Mouse (Mus musculus) cerebellum, adult 8-10 months (tissue): ENCODE measurements around the gene C2cd3.

ENCODE experiments used
- DNase-seq: peaks from one replicate; pipeline ENCODE4 v3.0.0; 2022

The C2cd3 gene

DNA sequence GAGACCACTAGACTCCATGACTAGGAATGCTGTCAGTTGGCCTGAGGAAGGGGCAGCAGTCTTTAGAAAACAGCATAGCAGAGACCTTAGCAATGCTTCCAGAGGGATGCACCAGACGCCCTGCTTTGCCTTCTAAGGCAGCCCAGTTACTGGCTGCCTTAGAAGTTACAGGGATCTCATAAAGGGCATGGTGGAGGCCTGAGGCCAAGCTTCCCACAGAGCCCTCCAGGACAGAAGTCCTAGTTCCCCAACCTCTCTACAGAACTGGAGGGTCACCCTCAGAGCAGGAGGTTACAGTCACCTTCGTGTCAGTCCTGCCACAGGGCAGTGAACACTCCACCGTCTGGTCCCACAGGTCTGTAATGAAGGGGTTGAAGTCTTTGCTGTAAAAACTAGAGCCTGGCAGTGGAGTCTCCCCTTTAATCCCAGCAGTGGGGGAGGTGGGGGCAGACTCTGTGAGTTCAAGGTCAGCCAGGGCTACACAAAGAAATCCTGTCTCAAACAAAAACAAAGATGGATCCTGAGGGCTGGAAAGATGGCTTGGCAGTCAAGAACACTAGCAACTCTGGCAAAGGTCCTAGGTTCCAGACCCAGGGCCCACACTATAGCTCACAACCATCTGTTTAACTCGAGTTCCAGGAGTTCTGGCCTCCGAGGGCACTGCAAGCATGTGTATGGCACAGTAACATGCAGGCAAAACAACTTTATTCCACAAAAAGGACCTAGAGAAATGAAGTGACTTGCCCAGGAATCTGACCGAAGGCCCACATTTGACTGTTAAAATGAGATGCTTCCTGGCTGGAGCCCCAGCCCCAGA is 129.2 kb downstream of the C2cd3 start:
- DNase-seq: no peak

DNA sequence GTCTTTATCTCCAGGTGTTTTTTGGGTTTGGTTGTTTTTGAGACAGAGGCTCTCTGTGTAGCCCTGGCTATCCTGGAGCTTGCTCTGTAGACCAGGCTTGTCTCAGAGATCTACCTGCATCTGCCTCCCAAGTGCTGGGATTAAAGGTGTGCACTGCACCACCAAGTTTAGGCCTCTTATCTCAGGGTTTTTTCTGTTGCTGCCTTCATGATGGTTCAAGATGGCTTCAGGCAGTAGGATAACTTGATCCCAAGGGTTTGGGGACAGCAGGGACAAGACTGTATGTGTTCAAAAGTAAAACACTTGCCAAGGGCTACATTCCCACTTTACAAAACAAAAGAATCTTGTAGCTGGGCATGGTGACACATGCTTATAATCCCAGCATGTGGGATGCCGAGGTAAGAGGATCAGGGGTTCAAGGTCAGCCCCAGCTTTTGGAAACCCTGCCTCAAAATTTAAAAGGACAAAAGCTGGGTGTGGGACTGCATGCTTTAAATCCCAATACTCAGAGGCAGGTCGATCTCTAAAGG is 129.9 kb downstream of the C2cd3 start:
- no peak for DNase-seq

DNA sequence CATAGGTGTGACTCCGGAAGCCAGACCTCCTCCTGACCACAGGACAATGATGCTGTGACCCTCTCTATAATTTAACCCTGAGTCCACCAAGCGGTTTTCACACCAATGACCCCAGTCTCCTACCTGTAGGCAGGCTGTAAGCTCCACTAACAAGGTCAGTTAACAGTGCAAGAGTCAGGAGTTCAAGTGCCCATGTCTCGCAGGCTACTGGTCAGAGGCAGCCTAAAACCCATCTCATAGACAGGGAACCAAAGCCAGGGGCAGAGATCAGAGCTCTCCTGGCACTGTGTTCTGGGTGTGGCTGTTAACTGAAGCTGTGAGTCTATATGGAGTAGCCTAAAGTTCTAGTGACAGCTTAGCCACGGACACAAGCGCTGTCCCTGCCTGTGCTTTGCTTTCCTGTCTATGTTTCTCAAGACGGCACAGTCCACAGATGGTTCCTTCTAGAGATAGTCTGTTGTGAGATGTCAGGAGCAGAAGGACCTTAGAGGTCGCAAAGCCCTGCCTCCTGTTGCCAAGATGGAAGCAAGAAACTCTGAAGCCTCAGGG is 130.4 kb downstream of the C2cd3 start:
- no peak for DNase-seq

DNA sequence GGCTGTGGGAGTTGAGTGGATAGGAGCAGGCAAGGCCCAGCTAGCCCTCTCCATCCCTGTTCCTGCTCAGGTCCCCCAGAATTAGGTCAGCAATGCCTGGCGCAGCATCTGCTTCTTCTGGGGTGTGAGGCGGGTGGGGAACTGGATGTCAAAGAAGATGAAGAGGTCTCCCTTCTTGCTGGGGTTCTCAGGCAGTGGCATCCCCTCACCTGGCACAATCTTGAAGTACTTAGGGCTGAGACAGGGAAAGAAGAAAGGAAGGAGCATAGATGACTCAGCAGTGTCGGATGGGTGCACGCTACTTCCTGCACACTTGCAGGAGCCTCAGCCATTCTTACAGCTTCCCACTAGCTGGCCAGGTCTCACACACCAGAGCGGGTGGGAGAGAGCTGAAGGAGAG is 131.0 kb downstream of the C2cd3 start:
- DNase-seq: no peak

DNA sequence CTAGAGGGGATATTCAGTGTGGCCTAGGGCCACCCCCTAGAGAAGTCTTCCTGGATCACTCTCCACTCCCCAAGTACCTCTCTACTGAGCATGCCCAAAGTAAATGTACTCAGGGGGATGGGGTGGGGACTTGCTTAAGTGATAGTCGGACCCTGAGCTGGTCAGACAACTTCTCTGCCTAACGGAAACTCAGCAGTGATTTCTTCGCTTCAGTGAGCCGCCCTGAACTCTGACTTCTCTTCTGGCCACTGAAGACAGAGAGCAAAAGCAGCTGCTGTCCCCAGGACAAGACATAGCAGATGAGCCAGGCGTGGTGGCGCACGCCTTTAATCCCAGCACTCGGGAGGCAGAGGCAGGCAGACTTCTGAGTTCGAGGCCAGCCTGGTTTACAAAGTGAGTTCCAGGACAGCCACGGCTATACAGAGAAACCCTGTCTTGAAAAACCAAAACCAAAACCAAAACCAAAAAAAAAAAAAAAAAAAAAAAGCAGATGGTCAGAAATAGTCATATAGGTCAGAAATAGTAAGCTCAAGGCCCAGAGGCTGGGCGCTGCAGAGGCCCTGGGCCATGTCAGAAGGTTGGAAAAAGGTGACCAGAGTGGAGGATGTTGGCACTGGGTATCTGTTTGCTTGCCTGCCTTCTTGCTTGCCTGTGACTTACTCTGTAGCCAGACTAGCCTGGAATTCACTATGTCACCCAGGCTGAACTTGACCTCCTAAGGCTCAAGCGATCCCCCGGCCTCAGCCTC is 132.9 kb downstream of the C2cd3 start:
- no peak for DNase-seq

DNA sequence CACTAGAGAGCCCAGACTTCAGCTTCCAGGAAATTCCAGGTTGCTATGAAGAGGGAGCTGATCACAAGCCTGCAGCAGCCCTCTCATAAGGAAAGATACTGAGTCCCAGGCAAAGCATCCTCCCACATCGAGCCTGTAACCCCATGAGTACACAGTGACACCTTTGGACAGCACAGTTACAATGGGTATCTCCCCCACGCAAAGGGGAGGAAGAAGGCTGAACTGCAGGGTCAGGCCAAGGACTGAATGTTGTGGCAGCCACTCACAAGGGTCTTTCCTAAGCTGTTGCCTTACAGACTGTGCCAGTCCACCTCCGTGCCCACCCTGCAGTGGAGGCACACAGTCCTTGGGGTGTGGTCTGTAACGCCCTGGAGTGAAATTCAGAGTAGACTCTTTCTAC is 134.5 kb downstream of the C2cd3 start:
- DNase-seq: no peak

DNA sequence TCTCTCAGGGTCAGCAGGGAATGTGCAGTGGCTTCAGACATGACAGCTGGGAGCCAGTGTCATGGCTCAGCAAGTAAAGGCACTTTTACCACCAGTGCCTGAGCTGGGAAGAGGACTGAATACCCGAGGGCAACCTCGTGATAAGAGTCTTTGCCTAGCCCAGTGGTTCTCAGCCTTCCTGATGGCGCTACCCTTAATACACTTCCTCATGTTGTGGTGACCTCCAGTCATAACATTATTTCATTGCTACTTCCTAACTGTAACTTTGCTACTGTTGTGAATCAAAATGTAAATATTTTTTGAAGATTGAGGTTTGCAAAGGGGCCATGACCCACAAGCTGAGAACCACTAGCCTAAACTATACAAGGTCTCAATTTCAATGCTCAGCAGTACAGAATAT is 136.6 kb downstream of the C2cd3 start:
- no peak for DNase-seq

DNA sequence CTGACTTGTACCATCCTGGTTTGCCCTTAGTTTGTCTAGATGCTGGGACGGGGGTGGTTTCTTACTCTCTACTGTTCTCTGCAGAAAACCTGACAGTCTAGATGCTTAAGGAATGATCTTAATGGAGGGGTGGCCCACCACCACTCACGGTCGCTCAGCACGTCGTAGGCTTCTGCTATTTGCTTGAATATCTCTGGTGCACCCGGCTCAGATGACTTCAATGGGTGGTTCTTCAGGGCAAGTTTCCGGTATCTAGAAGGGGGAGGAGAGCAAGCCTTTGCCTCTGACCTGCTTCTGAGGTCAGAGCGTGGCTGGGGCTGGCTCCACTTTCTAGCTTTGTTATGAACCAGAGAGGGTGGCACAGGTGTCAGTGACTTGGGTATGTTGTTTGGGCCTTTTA is 139.6 kb downstream of the C2cd3 start:
- no peak for DNase-seq

DNA sequence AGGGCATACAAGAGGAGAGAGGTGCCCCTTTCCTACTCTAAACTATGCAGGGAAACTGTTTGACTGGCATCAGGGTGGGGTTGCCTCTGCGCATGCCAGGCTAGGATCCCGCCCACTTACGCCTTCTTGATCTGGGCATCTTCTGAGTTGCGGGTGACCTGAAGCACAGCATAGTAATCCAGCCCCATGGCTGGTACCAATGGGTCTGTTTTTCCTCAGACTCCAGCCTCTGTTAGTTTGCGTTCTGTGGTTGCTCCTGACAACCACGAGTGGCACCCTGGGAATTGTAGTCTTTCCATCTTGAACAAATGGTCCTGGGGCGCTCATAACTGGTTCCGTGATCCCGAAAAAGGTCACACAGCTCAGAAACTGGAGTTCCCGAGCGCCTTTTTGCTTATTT is 142.5 kb downstream of the C2cd3 start, which contains the start of gene Dnajb13:
Gene Dnajb13, minus strand, starts transcription at position 388 of the 400 bp plus-strand sequence.
- DNase-seq: no peak
